ENCODE assay signal across 1 mouse cellular context in the genomic region with DNA sequence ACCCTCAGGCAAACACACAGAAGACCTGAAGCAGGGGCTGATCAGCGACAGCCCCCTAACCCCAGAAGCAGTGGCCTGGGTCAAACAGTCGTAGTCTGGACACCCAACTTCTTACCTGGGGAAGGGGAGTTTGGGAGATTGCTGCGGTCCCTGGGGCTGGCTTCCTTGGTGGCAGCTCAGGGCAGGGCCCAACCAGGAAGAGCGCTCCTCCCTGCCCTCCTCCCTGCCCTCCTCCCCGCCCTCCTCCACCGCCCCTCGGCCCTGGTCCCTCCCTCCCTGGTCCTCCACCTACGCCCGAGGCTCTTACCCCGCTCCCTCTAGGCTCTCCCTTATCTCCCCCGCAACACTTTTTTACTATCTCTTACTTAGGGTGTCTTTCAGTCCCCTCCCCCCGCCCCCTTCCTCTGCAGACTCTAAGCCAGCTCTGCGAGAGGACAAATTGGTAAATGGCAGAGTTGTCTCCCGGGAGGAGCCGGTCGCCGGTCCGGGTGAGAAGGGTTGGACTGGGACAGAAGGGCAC.
A peak's percentile ranks its signal among the peaks of the same experiment; 100 is the strongest.
TF ChIP-seq lines count a peak whose summit lies in the region.

No protein-coding gene starts in this region.

TF ChIP-seq in CH12.LX, 34 proteins besides CTCF, POLR2A, EP300 and RAD21:
- no peak for TF ChIP-seq USF1 (IDR thresholded peaks at IDR 0.05; ENCODE audit: low read depth, low read length)
- TF ChIP-seq SIN3A (IDR thresholded peaks at IDR 0.05; ENCODE audit: low read length) = peak; percentile 44; the same call in 1 of the 2 replicates
- no peak for TF ChIP-seq TCF12 (IDR thresholded peaks at IDR 0.05; ENCODE audit: low read depth, low read length)
- peak; percentile 61; the same call in 1 of the 2 replicates for TF ChIP-seq NELFE (IDR thresholded peaks at IDR 0.05; ENCODE audit: low read depth, low read length)
- TF ChIP-seq ELF1 (IDR thresholded peaks at IDR 0.05; ENCODE audit: low read depth, low read length) = peak; percentile 90
- TF ChIP-seq NRF1 (IDR thresholded peaks at IDR 0.05; ENCODE audit: low read depth, low read length) = no peak
- TF ChIP-seq POLR2AphosphoS2 (IDR thresholded peaks at IDR 0.05; ENCODE audit: low read depth, low read length) = no peak
- TF ChIP-seq BHLHE40 (IDR thresholded peaks at IDR 0.05; ENCODE audit: low read depth, low read length) = no peak
- no peak for TF ChIP-seq ZNF384 (IDR thresholded peaks at IDR 0.05; ENCODE audit: low read depth, low read length)
- no peak for TF ChIP-seq CHD2 (IDR thresholded peaks at IDR 0.05; ENCODE audit: low read length)
- TF ChIP-seq HCFC1 (IDR thresholded peaks at IDR 0.05; ENCODE audit: low read depth, low read length) = peak; percentile 51; the same call in 1 of the 2 replicates
